In the genomic region with DNA sequence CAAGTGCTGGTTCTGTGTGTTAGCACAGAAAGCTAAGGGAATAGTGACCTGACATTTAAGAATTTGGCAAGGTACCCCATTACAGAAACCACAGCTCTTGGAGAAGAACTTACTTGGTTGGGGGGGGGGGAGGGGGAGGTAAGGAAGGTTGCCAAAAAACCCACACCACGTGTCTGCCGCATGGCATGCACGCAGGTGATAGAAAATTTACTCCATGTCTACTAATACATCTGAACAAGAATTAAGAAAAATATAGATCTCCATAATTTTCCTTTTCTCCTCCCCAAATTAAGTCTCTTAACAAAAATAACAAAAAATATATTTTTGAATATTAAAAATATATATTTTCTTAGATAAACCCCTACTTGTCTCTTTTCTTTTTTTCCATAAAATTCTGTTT, we compare ENCODE assay signal across 31 mouse cellular contexts.
"Had no signal": no experiment of that assay in that cellular context is flagged by ENCODE, and none has a peak within 500 bp of the region (broad histone marks: within the 10 kb centered on the region; RNA-seq: fewer than 3 reads in every experiment).

No protein-coding gene starts in this region.

- H3K4me3 ChIP-seq: heart, embryonic 10.5 days; heart, embryonic 12.5 days; heart, embryonic 13.5 days; heart, embryonic 15.5 days; hindbrain, embryonic 10.5 days; hindbrain, embryonic 12.5 days; hindbrain, embryonic 13.5 days; hindbrain, embryonic 15.5 days; intestine, embryonic 15.5 days; kidney, embryonic 15.5 days; layer of hippocampus, adult 2 months; left cerebral cortex, adult 2 months had no signal

- DNase-seq: heart, postnatal 10 days; heart, postnatal 14 days; heart, postnatal 36 days; heart, postnatal 4 days; kidney, adult 11 months; kidney, adult 18-20 months; kidney, adult 2 months; kidney, adult 8-10 months; kidney, adult 9 months; kidney, postnatal 10 days; kidney, postnatal 14 days; kidney, postnatal 25 days; kidney, postnatal 4 days; layer of hippocampus, adult 9-11 months; layer of hippocampus, postnatal 36 days had no signal

- H3K27ac ChIP-seq: heart, embryonic 10.5 days; heart, embryonic 13.5 days; heart, embryonic 15.5 days; hindbrain, embryonic 10.5 days; hindbrain, embryonic 12.5 days; hindbrain, embryonic 13.5 days; hindbrain, embryonic 14.5 days; hindbrain, embryonic 15.5 days; hindbrain, postnatal 0 days; intestine, embryonic 15.5 days; kidney, embryonic 15.5 days; kidney, postnatal 0 days; layer of hippocampus, adult 2 months; left cerebral cortex, adult 2 months had no signal

- H3K27me3 ChIP-seq: heart, embryonic 12.5 days; heart, embryonic 13.5 days; heart, embryonic 15.5 days; hindbrain, embryonic 12.5 days; hindbrain, embryonic 13.5 days; hindbrain, embryonic 15.5 days; intestine, embryonic 15.5 days; kidney, embryonic 15.5 days had no signal

- H3K4me1 ChIP-seq: intestine, embryonic 15.5 days had no signal

- H3K9me3 ChIP-seq: heart, embryonic 10.5 days; heart, embryonic 12.5 days; heart, embryonic 13.5 days; heart, embryonic 15.5 days; hindbrain, embryonic 10.5 days; hindbrain, embryonic 12.5 days; hindbrain, embryonic 13.5 days; hindbrain, embryonic 15.5 days; intestine, embryonic 15.5 days; kidney, embryonic 15.5 days had no signal

- H3K36me3 ChIP-seq: heart, embryonic 10.5 days; heart, embryonic 12.5 days; heart, embryonic 13.5 days; heart, embryonic 15.5 days; hindbrain, embryonic 10.5 days; hindbrain, embryonic 12.5 days; hindbrain, embryonic 13.5 days; hindbrain, embryonic 15.5 days; intestine, embryonic 15.5 days; kidney, embryonic 15.5 days had no signal

- H3K9ac ChIP-seq: heart, embryonic 12.5 days; heart, embryonic 13.5 days; heart, embryonic 15.5 days; hindbrain, embryonic 12.5 days; hindbrain, embryonic 13.5 days; hindbrain, embryonic 14.5 days; hindbrain, embryonic 15.5 days; intestine, embryonic 15.5 days; kidney, embryonic 15.5 days had no signal

- H3K4me2 ChIP-seq: heart, embryonic 11.5 days; heart, embryonic 12.5 days; heart, embryonic 13.5 days; heart, embryonic 15.5 days; hindbrain, embryonic 12.5 days; hindbrain, embryonic 13.5 days; hindbrain, embryonic 14.5 days; hindbrain, embryonic 15.5 days; intestine, embryonic 15.5 days; kidney, embryonic 15.5 days had no signal
